Mouse (Mus musculus) kidney, postnatal 4 days (tissue): Measurements from ENCODE around the gene Nbeal1.
A peak's percentile ranks its signal among the peaks of the same experiment; 100 is the strongest.
"Not testable (repeated sequence)": the region's sequence is repeated elsewhere in the genome, so short reads cannot be mapped to it uniquely, and the experiment has no call there.

ENCODE experiments used
- DNase-seq, 2 experiments: peaks; one replicate each; pipeline ENCODE4 v3.0.0; 2021; ENCODE audit warnings: mixed read lengths in 2 of 2

The Nbeal1 gene

GRCm38 (mm10) chr1:60179932-60180783 lies at the start of gene Nbeal1:
Gene Nbeal1 (plus strand): TSS chr1:60180599.
- peak; percentile 99 to 100 for DNase-seq

GRCm38 (mm10) chr1:60137346-60137745 lies 43.1 kb upstream of the Nbeal1 start:
- DNase-seq: peak in 1 of 2 experiments; percentile 4

- peak in 1 of 2 experiments; percentile 3 for DNase-seq
These were observed 27.7 kb upstream of the Nbeal1 start for GRCm38 (mm10) chr1:60152700-60153099.

- DNase-seq: no peak
These were observed 23.7 kb upstream of the Nbeal1 start for GRCm38 (mm10) chr1:60156651-60157050.

- DNase-seq: peak; percentile 61 to 70
These were observed 22.0 kb upstream of the Nbeal1 start for GRCm38 (mm10) chr1:60158411-60158810.

GRCm38 (mm10) chr1:60163676-60164075 lies 16.7 kb upstream of the Nbeal1 start:
- no peak for DNase-seq

- no peak for DNase-seq
These were observed 10.8 kb upstream of the Nbeal1 start for GRCm38 (mm10) chr1:60169626-60170025.

- no peak for DNase-seq
These were observed 10.1 kb upstream of the Nbeal1 start for GRCm38 (mm10) chr1:60170251-60170650.

GRCm38 (mm10) chr1:60173119-60173518 lies 7.3 kb upstream of the Nbeal1 start:
- DNase-seq: no peak

- DNase-seq: not testable (repeated sequence)
These were observed 2.6 kb upstream of the Nbeal1 start for GRCm38 (mm10) chr1:60177814-60178213.

GRCm38 (mm10) chr1:60179376-60179775 lies 1.0 kb upstream of the Nbeal1 start:
- peak in 1 of 2 experiments; percentile 4 for DNase-seq

- no peak for DNase-seq
These were observed 404 bp downstream of the Nbeal1 start for GRCm38 (mm10) chr1:60180784-60181221.

GRCm38 (mm10) chr1:60188454-60188853 lies 8.1 kb downstream of the Nbeal1 start:
- DNase-seq: no peak

GRCm38 (mm10) chr1:60196813-60197212 lies 16.4 kb downstream of the Nbeal1 start:
- DNase-seq: peak; percentile 11 to 29

- no peak for DNase-seq
These were observed 18.6 kb downstream of the Nbeal1 start for GRCm38 (mm10) chr1:60199006-60199405.

GRCm38 (mm10) chr1:60236261-60236660 lies 55.9 kb downstream of the Nbeal1 start:
- no peak for DNase-seq

GRCm38 (mm10) chr1:60240430-60240829 lies 60.0 kb downstream of the Nbeal1 start:
- DNase-seq: no peak

- DNase-seq: no peak
These were observed 87.7 kb downstream of the Nbeal1 start for GRCm38 (mm10) chr1:60268113-60268512.

GRCm38 (mm10) chr1:60269314-60269713 lies 88.9 kb downstream of the Nbeal1 start:
- no peak for DNase-seq

- peak; percentile 24 to 34 for DNase-seq
These were observed 92.1 kb downstream of the Nbeal1 start for GRCm38 (mm10) chr1:60272471-60272870.

- no peak for DNase-seq
These were observed 113.5 kb downstream of the Nbeal1 start for GRCm38 (mm10) chr1:60293921-60294320.

GRCm38 (mm10) chr1:60342808-60343629 lies 162.6 kb downstream of the Nbeal1 start, which contains the start of gene Cyp20a1:
Gene Cyp20a1 (plus strand): TSS chr1:60343323.
- DNase-seq: peak; percentile 89 to 95
